Mouse (Mus musculus) naive thymus-derived CD4-positive, alpha-beta T cell, adult 2 months (primary cell): Measurements from ENCODE around the gene Foxj3.
"Not testable (repeated sequence)": the region's sequence is repeated elsewhere in the genome, so short reads cannot be mapped to it uniquely, and the experiment has no call there.

Source experiments
- DNase-seq: peaks from one replicate; pipeline ENCODE4 v3.0.0-alpha.2; 2011; ENCODE audit warnings: low read depth

The Foxj3 gene

GRCm38 (mm10) chr4:119536615-119537014 is at the start of gene Foxj3:
Gene Foxj3, plus strand, starts transcription at chr4:119537004.
- not testable (repeated sequence) for DNase-seq

GRCm38 (mm10) chr4:119489666-119490065 is 47.1 kb upstream of the Foxj3 start:
- DNase-seq = no peak

GRCm38 (mm10) chr4:119490806-119491205 is 46.0 kb upstream of the Foxj3 start:
- DNase-seq = peak; percentile 31

- peak; percentile 52 for DNase-seq
Observed at GRCm38 (mm10) chr4:119492291-119492932, 44.4 kb upstream of the Foxj3 start, which contains the start of gene Rimkla. Gene Rimkla, minus strand, starts transcription at chr4:119492628.

GRCm38 (mm10) chr4:119492933-119493327 is 43.9 kb upstream of the Foxj3 start:
- DNase-seq = no peak

GRCm38 (mm10) chr4:119498319-119498848 is 38.4 kb upstream of the Foxj3 start:
- no peak for DNase-seq

GRCm38 (mm10) chr4:119511591-119511990 is 25.2 kb upstream of the Foxj3 start:
- no peak for DNase-seq

GRCm38 (mm10) chr4:119512731-119513141 is 24.1 kb upstream of the Foxj3 start:
- no peak for DNase-seq

GRCm38 (mm10) chr4:119523575-119523974 is 13.2 kb upstream of the Foxj3 start:
- no peak for DNase-seq

- DNase-seq = no peak
Observed at GRCm38 (mm10) chr4:119524010-119524409, 12.8 kb upstream of the Foxj3 start.

- DNase-seq = no peak
Observed at GRCm38 (mm10) chr4:119524466-119524865, 12.3 kb upstream of the Foxj3 start.

GRCm38 (mm10) chr4:119526329-119526845 is 10.4 kb upstream of the Foxj3 start:
- no peak for DNase-seq

- DNase-seq = peak; percentile 58
Observed at GRCm38 (mm10) chr4:119531813-119532212, 5.0 kb upstream of the Foxj3 start.

GRCm38 (mm10) chr4:119535103-119535502 is 1.7 kb upstream of the Foxj3 start:
- DNase-seq = no peak

- DNase-seq = no peak
Observed at GRCm38 (mm10) chr4:119537436-119537835, 632 bp downstream of the Foxj3 start.

- DNase-seq = peak; percentile 96
Observed at GRCm38 (mm10) chr4:119539031-119539824, 2.4 kb downstream of the Foxj3 start, which contains the start of gene Frg2f1. Gene Frg2f1, minus strand, starts transcription at chr4:119539529.

GRCm38 (mm10) chr4:119539836-119540532 is 3.2 kb downstream of the Foxj3 start:
- DNase-seq = peak; percentile 75

GRCm38 (mm10) chr4:119540533-119540890 is 3.7 kb downstream of the Foxj3 start:
- DNase-seq = no peak

- DNase-seq = no peak
Observed at GRCm38 (mm10) chr4:119550864-119551263, 14.1 kb downstream of the Foxj3 start.

GRCm38 (mm10) chr4:119555466-119555865 is 18.7 kb downstream of the Foxj3 start:
- no peak for DNase-seq

- DNase-seq = no peak
Observed at GRCm38 (mm10) chr4:119563136-119563535, 26.3 kb downstream of the Foxj3 start.

- DNase-seq = no peak
Observed at GRCm38 (mm10) chr4:119566322-119566835, 29.6 kb downstream of the Foxj3 start.
